Mouse (Mus musculus) intestine, embryonic 14.5 days (tissue): ENCODE data around the gene BC004004. TPM values are rescaled to one million over a fixed set of nuclear protein-coding genes. Genes with fewer than 3 reads are reported as not detected.

Source experiments
- ATAC-seq: fragments of 200-750 bp; cut with Nextera tagmentation; replicated peaks from 2 replicates; pipeline ENCODE4 v1.8.0; 2017; ENCODE audit warnings: low read depth, moderate number of reproducible peaks, moderate TSS enrichment, moderate library complexity; ENCODE audit not compliant: low FRiP score, low TSS enrichment
- DNase-seq: peaks from one replicate; pipeline ENCODE4 v3.0.0-alpha.2; 2018; ENCODE audit warnings: low spot score
- H3K27ac ChIP-seq: fragments of 300-500 bp; sonication (generic); 2 replicates; pipeline ENCODE4 v1.5.1; 2014; ENCODE audit warnings: low read depth, mild to moderate bottlenecking, control low read depth
- H3K27me3 ChIP-seq: fragments of 300-500 bp; sonication (generic); replicated peaks from 2 replicates; pipeline ENCODE4 v1.6.1; 2014; ENCODE audit warnings: low read length, control low read depth; ENCODE audit not compliant: control insufficient read depth, insufficient read depth
- H3K36me3 ChIP-seq: fragments of 300-500 bp; sonication (generic); 2 replicates; pipeline ENCODE4 v1.6.1; 2014; ENCODE audit warnings: low read length, control low read depth; ENCODE audit not compliant: control insufficient read depth, insufficient read depth
- H3K4me1 ChIP-seq: fragments of 300-500 bp; sonication (generic); replicated peaks from 2 replicates; pipeline ENCODE4 v1.6.1; 2014; ENCODE audit warnings: low read length, control low read depth, mixed read lengths; ENCODE audit not compliant: control insufficient read depth, insufficient read depth
- H3K4me2 ChIP-seq: fragments of 300-500 bp; sonication (generic); 2 replicates; pipeline ENCODE4 v1.6.1; 2014; ENCODE audit warnings: low read length
- H3K4me3 ChIP-seq: fragments of 300-500 bp; sonication (generic); 2 replicates; pipeline ENCODE4 v1.5.1; 2014; ENCODE audit warnings: low read depth, low read length, control low read depth, mixed read lengths
- H3K9ac ChIP-seq: fragments of 300-500 bp; sonication (generic); 2 replicates; pipeline ENCODE4 v1.6.1; 2014; ENCODE audit warnings: mild to moderate bottlenecking, low read length
- H3K9me3 ChIP-seq: fragments of 300-500 bp; sonication (generic); 2 replicates; pipeline ENCODE4 v1.6.1; 2016; ENCODE audit warnings: low read length, control low read depth; ENCODE audit not compliant: control insufficient read depth
- WGBS: fragments of 180-500 bp; shearing (Covaris S2); extraction: QIAGEN DNeasy Blood & Tissue Kit; methylation state at CpG from one replicate; pipeline ENCODE4 v1.1.7; 2014; 5-methylcytosine and 5-hydroxymethylcytosine counted together
- polyA plus RNA-seq: library from polyadenylated mRNA; unstranded; fragments of >200 nt; fragmentation: Nextera tagmentation; extraction: Ambion mirVana; gene quantifications from 2 replicates; pipeline ENCODE4 v1.2.1, GENCODE M21; 2014

BC004004 gene
- polyA plus RNA-seq, 1 experiment from 2014 or later = 77.4 TPM

- DNase-seq (no peak), ATAC-seq (no peak)
- 44% methylated on average over 10 of the region's 10 CpGs for WGBS
- Histone ChIP-seq H3K9ac (no peak overlapping the region), H3K27ac (no peak overlapping the region), H3K36me3 (peaks cover 42% of the 10 kb centered on the region), H3K4me2 (no peak overlapping the region), H3K27me3 (no peaks in the 10 kb centered on the region), H3K4me1 (peaks cover 8% of the 10 kb centered on the region), H3K4me3 (no peak overlapping the region), H3K9me3 (no peaks in the 10 kb centered on the region)
Measured at GRCm38 (mm10) chr17:29297321-29297720, 28.7 kb downstream of the BC004004 start.

GRCm38 (mm10) chr17:29297813-29298212 is 29.2 kb downstream of the BC004004 start:
- no peak overlapping the region for H3K4me3 ChIP-seq
- no peak overlapping the region for H3K4me2 ChIP-seq
- H3K36me3 ChIP-seq = peaks cover 42% of the 10 kb centered on the region
- no peak overlapping the region for H3K9ac ChIP-seq
- 79% methylated on average over 6 of the region's 6 CpGs for WGBS
- peaks cover 8% of the 10 kb centered on the region for H3K4me1 ChIP-seq
- no peak for ATAC-seq
- H3K27me3 ChIP-seq = no peaks in the 10 kb centered on the region
- DNase-seq = no peak
- no peaks in the 10 kb centered on the region for H3K9me3 ChIP-seq
- H3K27ac ChIP-seq = no peak overlapping the region

GRCm38 (mm10) chr17:29299282-29299681 is 30.7 kb downstream of the BC004004 start:
- Histone ChIP-seq H3K27me3 (no peaks in the 10 kb centered on the region), H3K9me3 (no peaks in the 10 kb centered on the region), H3K4me1 (peaks cover 11% of the 10 kb centered on the region), H3K4me3 (no peak overlapping the region), H3K9ac (no peak overlapping the region), H3K27ac (no peak overlapping the region), H3K36me3 (peaks cover 36% of the 10 kb centered on the region), H3K4me2 (no peak overlapping the region)
- ATAC-seq (no peak), DNase-seq (no peak)
- WGBS = 92% methylated on average over 4 of the region's 4 CpGs

- ATAC-seq (no peak), DNase-seq (no peak)
- H3K4me3 ChIP-seq = no peak overlapping the region
- WGBS = 92% methylated on average over 7 of the region's 7 CpGs
- peaks cover 24% of the 10 kb centered on the region for H3K4me1 ChIP-seq
- no peaks in the 10 kb centered on the region for H3K9me3 ChIP-seq
- no peak overlapping the region for H3K27ac ChIP-seq
- peaks cover 32% of the 10 kb centered on the region for H3K36me3 ChIP-seq
- no peaks in the 10 kb centered on the region for H3K27me3 ChIP-seq
- no peak overlapping the region for H3K9ac ChIP-seq
- no peak overlapping the region for H3K4me2 ChIP-seq
Measured at GRCm38 (mm10) chr17:29300926-29301325, 32.3 kb downstream of the BC004004 start.

- H3K4me1 ChIP-seq = peaks cover 22% of the 10 kb centered on the region
- no peak overlapping the region for H3K27ac ChIP-seq
Measured at GRCm38 (mm10) chr17:29301421-29301820, 32.8 kb downstream of the BC004004 start.

DNA sequence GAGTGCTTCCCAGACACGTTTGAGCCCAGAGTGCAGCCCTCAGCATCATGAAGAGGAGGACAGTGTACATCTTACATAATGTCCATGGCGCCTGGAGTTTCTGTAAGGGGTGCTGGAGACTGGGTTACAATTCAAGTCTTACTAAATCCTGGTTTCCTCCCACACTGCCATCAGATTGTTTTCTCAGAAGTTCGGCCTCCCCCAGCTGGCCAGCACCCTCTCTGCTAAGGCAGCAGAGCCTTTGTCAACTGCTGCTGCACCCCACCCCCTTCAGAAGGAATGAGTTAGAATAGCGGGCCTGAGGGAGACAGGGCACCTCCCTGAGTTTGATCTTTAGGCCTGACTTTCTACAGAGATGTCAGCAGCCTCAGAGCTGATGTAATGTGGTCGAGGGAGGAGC is 33.6 kb downstream of the BC004004 start:
- DNase-seq (no peak), ATAC-seq (no peak)
- H3K9me3 ChIP-seq = no peaks in the 10 kb centered on the region
- no peak overlapping the region for H3K4me2 ChIP-seq
- H3K27me3 ChIP-seq = no peaks in the 10 kb centered on the region
- H3K4me1 ChIP-seq = peaks cover 22% of the 10 kb centered on the region
- peaks cover 29% of the 10 kb centered on the region for H3K36me3 ChIP-seq
- H3K4me3 ChIP-seq = no peak overlapping the region
- H3K27ac ChIP-seq = no peak overlapping the region
- WGBS = 71% methylated on average over 5 of the region's 5 CpGs
- no peak overlapping the region for H3K9ac ChIP-seq

More at GRCm38 (mm10) chr17:29301421-29301820, 32.8 kb downstream of the BC004004 start:
- H3K27me3 ChIP-seq = no peaks in the 10 kb centered on the region
- no peak overlapping the region for H3K9ac ChIP-seq
- no peaks in the 10 kb centered on the region for H3K9me3 ChIP-seq
- peaks cover 32% of the 10 kb centered on the region for H3K36me3 ChIP-seq
- H3K4me3 ChIP-seq = no peak overlapping the region
- DNase-seq (no peak), ATAC-seq (no peak)
- WGBS = 90% methylated on average over 6 of the region's 6 CpGs
- no peak overlapping the region for H3K4me2 ChIP-seq

DNA sequence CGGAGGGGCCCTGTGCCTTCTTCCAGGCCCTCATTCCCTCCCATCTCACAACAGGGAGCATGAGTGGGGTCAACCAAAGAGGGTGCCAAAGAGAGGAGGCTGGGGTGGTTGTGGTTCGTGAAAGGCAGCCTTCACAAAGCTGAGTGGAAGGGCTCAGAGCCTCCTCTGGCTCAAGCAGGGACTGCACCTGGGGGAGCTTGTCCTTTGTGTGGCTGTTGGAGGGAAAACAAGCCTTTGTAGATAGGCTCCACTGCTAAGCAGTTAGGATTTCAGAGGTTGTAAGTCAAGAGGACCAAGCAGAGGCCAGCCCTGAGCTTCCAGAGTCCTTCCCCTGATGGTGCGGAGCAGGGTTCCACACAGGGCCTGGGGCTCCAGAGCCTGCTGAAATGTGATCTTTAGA is 34.5 kb downstream of the BC004004 start:
- Histone ChIP-seq H3K4me3 (no peak overlapping the region), H3K4me2 (no peak overlapping the region), H3K4me1 (peaks cover 21% of the 10 kb centered on the region), H3K36me3 (peaks cover 29% of the 10 kb centered on the region), H3K27ac (no peak overlapping the region), H3K27me3 (no peaks in the 10 kb centered on the region), H3K9ac (no peak overlapping the region), H3K9me3 (no peaks in the 10 kb centered on the region)
- WGBS = 55% methylated on average over 3 of the region's 3 CpGs
- DNase-seq (no peak), ATAC-seq (no peak)

GRCm38 (mm10) chr17:29303856-29304255 is 35.3 kb downstream of the BC004004 start:
- no peak for ATAC-seq
- Histone ChIP-seq H3K36me3 (peaks cover 22% of the 10 kb centered on the region), H3K27ac (no peak overlapping the region), H3K4me3 (no peak overlapping the region), H3K4me2 (no peak overlapping the region), H3K4me1 (peaks cover 21% of the 10 kb centered on the region), H3K9ac (no peak overlapping the region), H3K27me3 (no peaks in the 10 kb centered on the region), H3K9me3 (no peaks in the 10 kb centered on the region)
- DNase-seq = no peak
- 83% methylated on average over 3 of the region's 3 CpGs for WGBS

GRCm38 (mm10) chr17:29304376-29305057 is 35.9 kb downstream of the BC004004 start:
- DNase-seq (no peak), ATAC-seq (no peak)
- peaks cover 18% of the 10 kb centered on the region for H3K36me3 ChIP-seq
- WGBS = 61% methylated on average over 13 of the region's 13 CpGs
- no peak overlapping the region for H3K4me2 ChIP-seq
- H3K9me3 ChIP-seq = no peaks in the 10 kb centered on the region
- peaks cover 21% of the 10 kb centered on the region for H3K4me1 ChIP-seq
- no peak overlapping the region for H3K4me3 ChIP-seq
- H3K9ac ChIP-seq = no peak overlapping the region
- H3K27ac ChIP-seq = no peak overlapping the region
- H3K27me3 ChIP-seq = no peaks in the 10 kb centered on the region
